Mouse (Mus musculus) right cerebral cortex, postnatal 10 days (tissue): ENCODE measurements around the gene Psmd14.

Source experiments
- DNase-seq, 2 experiments: peaks; one replicate each; pipeline ENCODE4 v3.0.0; 2021; ENCODE audit warnings: low spot score in 2 of 2

The Psmd14 gene

DNA sequence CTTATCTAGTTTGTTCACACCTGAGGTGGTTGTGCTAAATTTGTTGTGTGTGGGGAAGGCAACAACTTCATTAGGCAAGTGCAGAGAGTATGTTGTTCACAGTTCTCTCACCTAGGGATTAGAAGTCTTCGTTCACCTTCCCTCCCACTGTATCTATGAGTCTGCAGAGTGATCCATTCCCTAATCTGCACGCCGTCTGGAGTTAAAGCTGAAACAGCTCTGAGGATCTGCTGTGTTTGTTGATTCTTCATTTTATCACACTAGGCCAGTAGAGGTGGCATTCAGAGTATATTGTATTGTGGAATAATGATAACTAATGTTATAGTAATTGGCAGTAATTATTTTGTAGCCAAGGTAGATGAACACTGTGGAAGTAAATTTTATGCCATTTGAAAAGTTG lies 48.5 kb downstream of the Psmd14 start:
- DNase-seq = no peak

DNA sequence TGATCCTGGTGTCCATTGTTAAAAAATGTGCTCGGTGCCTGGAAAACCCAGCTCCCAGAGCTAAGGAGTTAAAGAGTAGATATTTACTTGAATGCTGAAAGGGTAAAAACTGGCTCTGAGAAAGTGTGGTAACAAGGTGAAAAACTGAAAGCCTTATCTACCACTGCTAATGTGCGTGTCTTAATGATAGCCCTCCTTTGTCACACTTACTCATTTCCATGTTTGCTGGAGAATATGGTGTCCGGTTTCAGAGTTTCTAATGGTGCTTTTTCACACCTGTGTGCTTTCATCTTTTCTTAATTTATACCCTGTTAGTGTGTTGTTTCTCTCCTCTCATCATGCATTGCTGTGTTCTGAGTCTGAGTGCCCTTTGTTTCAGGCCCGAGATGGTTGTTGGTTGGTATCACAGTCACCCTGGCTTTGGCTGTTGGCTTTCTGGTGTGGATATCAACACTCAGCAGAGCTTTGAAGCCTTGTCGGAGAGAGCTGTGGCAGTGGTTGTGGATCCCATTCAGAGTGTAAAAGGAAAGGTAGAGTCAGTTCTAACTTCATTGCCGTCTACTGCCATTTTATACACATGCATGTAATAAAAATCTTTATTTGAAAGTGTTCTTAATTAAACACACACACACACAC lies 53.1 kb downstream of the Psmd14 start:
- DNase-seq = no peak

DNA sequence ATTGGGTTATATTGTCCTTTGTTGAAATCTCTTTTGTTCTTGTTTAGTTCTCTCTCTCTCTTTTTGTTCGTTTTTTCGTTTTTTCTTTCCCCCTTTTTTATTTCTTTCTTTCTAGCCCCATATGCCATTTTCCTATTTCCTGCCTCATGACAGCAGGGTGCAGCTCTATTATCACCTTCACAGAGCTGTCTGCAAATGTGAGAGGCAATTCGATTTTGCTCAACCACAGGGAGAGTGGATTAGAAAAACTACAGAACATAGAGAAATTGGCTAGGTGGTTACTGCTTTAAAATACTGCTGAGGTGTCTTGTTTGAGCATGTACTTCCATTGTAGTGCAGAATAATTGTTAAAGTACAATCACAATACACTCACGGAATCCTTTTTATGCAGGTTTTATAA lies 54.0 kb downstream of the Psmd14 start:
- DNase-seq = no peak

DNA sequence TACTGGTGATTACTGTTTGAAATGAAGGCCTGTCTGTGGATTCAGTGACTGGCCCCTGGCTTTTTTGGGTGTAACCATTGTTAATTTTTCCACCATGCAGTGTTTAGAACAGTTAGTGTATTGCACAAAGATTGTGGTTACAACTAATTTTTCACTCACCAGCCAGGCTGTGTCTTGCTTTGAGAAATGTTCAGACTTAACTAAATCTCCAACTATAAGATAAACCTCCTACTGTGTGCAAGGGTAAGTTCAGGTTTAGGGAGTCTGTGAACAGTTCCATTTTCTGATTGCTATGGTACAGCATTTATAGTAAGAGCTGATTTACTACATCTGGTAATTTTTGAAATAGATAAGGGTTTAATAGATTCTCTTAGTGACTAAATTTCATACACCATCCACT lies 69.3 kb downstream of the Psmd14 start:
- no peak for DNase-seq

DNA sequence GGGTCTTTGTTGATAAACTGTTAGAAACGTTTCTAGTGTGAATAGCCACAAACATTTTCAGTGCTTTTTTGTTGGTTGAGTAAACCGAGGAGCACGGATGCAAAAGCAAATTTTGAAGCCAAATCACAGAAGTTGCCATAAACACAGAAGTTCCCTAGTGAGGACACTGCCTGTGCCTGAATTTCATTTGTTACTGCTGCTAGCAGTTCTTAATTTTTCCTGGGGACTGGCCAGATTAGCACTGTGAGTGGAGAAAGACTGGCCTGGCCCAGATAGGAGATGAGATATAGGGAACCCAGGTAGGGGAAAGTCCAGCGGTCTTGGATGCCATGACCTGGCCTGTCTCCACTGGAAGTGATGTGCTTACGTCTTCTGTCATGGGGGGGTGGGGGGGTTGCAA lies 83.5 kb downstream of the Psmd14 start:
- no peak for DNase-seq

DNA sequence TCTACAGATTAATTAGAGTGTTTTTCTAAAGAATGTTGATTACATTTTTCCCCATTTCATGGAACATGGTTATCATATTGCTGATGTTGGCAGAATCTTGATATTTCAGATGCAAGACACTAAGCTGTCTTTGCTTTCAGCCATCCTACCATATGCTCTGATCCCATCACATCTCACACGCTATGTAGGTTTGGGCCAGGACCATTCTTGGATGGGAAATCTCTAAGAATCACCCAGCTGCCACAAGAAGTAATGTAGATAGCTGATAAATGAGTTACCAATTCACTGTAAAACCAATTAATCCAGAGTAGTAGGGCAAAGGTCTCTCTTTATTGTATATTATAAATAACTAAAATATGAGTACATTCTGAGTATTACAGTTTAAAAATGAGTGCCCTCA lies 86.6 kb downstream of the Psmd14 start:
- DNase-seq = no peak

DNA sequence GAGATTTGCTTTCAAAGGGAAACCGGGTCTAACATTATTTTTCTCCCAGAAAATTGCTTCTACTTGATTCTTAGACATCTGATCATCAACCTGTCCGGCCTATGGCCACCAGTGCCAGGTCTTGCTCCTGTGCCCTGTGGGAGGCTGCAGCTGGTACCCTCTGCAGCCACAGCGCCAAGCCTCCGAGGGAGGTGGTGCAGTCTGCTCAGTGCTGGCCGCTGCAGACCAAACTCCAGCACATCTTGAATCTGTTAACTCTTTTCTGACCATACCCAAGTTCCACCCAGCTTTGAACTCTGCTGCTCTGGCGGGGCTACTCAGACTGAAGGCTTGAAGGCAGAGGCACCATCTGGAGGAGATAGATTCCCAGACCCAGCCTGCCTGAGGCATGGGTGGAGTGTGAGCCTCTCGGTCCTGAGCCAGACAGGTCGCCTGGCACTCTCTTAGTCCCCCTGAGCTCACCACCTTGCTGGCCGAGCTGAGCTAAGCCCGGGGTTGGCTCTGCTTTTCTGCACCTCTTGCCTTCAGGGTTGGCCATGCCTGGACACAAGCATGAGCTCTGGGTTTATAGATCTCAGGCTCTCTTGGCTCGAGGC lies 91.3 kb downstream of the Psmd14 start, which contains the start of gene Tbr1:
Gene Tbr1 (plus strand): TSS at position 275 of the 596 bp plus-strand sequence.
- peak; percentile 44 to 63 for DNase-seq

DNA sequence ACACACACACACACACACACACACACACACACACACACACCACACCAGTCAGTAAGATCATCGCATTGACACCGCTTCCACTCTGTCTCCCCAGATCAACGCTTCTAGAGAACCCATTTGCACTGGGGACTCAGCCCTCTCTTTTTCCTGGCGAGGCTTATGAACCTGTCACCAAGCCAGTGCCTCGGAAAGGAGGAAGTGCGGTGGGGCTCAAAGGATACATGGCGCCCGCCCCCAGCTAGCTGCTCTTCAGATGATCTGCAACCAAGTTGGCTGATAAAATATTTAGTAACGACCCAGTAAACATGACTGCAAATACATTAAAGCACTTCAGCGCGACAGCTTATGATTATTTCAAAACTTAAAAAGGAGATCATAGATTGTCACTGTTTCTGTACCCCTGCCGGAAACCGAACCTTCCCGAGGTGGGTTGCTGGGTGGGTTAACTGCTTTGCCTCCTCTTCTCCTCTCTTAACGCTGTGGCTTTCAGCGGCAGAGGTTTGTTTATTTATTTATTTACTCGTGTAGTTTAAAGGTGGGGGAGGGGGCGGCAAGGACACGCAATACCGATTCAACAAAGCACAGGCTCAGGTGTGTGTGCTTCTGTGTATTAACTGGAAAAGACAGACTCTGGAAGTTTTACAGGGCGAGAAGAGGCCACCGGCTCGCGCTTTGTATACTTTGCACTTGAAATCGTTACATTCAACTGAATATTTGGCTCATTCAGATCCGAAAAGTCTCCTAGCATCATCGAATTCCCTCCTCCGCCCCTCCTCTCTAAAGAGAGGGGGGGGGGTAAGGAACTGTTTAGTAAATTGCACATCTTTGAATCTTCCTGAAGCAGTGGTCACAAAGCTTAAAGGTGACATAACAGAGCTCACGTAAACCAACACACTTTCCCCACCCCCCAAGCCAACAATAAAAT lies 92.2 kb downstream of the Psmd14 start:
- DNase-seq = peak; percentile 60 to 70

DNA sequence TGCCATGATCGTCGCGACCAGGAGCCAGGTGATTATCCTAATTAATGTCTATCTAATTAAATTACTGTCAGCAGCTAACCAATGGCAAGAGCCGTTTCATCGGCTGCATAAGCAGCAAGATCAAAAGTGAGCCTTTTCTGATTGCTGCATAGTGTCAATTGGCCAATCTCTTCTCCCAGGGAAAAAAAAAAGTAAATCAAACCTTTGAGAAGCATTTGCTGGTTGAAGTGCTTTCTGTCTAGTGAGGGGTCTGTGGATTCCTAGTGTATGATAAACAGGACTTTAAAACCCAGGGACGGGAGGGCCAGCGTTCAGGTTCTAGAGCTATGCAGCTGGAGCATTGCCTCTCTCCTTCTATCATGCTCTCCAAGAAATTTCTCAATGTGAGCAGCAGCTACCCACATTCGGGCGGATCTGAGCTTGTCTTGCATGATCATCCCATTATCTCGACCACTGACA lies 92.9 kb downstream of the Psmd14 start:
- peak; percentile 76 to 87 for DNase-seq

DNA sequence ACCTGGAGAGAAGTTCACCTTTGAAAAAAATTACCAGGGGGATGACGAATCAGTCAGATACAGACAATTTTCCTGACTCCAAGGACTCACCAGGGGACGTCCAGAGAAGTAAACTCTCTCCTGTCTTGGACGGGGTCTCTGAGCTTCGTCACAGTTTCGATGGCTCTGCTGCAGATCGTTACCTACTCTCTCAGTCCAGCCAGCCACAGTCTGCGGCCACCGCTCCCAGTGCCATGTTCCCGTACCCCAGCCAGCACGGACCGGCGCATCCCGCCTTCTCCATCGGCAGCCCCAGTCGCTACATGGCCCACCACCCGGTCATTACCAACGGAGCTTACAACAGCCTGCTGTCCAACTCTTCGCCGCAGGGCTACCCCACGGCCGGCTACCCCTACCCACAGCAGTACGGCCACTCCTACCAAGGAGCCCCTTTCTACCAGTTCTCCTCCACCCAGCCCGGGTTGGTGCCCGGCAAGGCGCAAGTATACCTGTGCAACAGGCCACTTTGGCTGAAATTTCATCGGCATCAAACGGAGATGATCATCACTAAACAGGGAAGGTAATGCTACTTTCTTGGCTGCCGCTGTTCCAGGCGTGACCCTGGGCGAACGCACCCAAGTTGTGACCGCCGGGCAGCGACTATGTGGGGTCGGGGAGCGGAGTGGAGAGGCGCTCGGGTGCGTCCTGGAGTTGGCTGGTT lies 93.5 kb downstream of the Psmd14 start:
- peak; percentile 52 to 56 for DNase-seq

DNA sequence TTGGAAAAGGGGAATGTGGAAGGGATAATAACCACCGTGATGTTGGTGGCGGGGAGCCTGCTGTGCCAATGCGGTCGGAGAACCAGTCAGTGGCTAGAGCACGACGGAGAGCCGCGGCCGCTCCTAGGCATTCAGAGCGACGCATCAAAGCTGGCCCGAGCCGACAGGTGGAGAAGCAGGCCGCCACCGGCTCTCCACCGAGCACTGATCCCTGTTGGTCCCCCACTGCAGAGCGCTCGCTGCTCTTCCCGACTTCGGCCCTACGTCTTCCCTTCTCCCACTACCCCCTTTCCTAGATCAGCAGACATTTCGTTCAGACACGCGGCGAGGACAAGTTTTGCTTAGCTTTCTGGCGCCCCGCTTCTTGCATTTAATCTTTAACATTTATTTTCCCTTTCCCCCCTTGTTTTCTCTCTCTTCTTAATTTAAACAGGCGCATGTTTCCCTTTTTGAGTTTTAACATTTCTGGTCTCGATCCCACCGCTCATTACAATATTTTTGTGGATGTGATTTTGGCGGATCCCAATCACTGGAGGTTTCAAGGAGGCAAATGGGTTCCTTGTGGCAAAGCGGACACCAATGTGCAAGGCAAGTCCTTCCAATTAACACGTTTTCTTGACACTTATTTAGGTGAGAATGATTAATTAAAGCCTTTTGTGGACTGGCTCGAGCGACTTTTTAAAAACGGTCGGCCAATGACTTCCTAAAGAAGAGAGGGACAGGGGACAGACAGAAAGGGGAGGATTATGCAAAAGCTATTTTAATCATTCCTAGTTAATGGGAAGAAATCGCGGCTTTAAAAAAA lies 94.2 kb downstream of the Psmd14 start:
- DNase-seq = peak in 1 of 2 experiments; percentile 47

DNA sequence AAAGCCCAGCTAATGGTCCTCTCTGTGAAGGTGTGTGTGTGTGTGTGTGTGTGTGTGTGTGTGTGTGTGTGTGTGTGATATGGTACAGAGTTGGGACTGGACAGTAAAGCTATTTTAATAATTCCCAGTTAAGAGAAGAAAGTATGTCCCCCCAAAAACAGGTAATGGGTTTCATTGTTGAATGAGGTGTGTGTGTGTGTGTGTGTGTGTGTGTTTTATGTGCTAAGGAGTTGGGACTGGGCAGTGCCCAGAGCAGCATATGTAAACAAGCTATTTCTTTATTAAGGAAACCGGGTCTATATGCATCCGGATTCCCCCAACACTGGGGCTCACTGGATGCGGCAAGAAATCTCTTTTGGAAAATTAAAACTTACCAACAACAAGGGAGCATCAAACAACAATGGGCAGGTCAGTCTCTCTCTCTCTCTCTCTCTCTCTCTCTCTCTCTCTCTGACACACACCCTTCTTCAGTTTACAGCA lies 94.9 kb downstream of the Psmd14 start:
- DNase-seq = no peak

DNA sequence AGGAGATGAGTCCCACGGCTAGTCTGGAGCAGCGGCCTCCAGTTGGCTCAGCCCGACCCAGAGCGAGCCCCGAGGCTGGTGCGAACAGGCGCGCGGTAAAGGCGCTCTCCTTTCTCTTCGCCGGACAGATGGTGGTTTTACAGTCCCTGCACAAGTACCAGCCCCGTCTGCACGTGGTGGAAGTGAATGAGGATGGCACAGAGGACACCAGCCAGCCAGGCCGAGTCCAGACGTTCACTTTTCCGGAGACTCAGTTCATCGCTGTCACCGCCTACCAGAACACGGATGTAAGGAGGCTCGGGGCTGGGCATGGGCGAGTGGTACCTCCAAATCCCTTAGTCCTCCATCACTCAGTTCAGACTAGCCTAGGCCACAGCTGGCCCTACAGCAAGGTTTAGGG lies 95.7 kb downstream of the Psmd14 start:
- peak; percentile 37 to 57 for DNase-seq

DNA sequence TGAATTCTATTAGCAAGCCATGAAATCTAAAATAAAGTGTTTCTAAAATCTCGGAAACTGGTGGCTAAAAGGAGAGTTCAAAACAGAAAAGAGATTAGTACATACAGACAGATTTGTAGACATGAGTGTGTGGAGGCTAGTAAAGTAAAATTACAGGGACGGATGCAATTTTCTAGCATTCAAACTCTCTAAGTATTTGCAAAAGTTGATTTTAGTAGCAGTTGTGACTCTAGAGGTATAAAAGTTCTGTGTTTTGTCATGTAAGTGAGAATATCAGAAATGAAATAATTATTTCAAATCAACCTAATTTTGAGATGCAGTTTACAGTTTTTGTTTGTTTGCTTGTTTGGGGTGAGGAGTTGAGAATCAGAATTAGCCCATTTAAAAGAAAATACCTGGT lies 96.3 kb downstream of the Psmd14 start:
- no peak for DNase-seq

DNA sequence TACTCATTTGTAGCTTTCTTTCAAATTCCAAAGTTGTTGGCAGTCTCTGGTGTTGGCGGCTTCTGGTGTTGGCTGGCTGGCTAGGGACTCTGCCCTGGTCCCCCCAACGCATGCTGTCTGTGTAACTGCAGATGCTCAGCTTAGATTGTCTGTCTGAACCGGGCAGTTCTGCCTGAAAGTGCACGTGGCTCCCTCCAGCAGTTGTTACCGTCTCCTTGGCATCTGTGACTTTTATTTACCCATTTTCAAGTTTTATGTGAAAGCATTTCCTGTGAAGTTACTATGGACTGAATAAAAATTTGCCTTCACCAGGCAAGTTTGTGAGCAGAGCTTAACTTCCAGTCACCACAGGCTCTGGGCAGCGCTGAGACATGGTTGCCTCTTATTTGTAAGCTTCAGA lies 97.3 kb downstream of the Psmd14 start:
- DNase-seq = peak; percentile 30 to 47

DNA sequence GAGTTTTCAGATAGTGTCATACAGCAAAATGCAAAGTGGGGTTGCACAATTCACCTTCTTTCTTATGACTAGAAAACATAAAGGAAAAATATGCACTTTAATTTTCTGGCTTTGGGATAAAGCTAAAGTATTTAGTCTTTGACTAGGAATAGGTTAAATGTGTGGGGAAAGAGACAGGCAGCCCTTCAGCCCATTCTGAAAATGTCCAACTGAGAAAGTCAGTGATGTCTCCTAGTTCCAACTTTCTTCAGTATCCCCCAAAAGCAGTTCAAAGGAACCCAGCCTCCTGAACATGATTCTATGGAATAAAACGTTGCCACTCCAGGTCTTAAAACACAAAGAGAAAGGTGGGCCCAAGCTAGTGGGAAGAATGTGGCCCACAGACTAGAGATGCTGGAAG lies 97.9 kb downstream of the Psmd14 start:
- no peak for DNase-seq

DNA sequence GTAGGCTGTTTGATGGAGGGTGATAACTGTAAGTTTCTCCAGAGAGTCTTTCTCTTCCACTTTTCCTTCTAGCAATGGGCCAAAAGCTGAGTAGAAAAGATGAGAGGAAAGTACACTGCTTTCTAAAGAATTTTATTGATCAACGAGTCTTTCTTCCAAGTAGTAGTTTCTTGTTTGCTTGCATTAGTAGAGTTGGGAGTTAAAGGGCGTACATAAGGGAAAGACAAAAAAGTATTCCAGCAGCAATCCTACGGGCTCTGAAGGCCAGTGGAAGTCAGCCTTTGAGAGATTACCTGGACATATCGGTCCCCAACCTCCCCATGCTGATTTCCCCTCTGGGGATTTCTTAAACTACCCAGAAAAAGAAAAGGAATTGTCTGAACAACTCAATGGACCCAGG lies 99.3 kb downstream of the Psmd14 start:
- DNase-seq = no peak

DNA sequence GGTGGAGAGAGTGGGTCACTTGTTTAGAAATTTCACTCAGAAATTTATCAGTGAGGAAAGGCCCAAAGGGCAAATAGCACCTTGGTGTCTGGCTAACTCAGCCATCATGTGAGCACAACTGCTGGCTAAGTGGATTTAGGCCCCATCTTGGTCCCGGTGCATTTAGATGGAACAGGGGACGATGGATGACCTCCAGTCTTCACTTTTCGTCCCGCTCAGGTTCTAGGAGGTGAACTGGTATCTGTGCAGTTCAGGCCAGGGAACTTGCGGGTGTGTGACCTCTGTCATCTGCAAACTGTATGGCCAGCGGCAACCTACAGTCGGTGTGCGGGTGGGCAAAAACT lies 99.6 kb downstream of the Psmd14 start:
- no peak for DNase-seq

DNA sequence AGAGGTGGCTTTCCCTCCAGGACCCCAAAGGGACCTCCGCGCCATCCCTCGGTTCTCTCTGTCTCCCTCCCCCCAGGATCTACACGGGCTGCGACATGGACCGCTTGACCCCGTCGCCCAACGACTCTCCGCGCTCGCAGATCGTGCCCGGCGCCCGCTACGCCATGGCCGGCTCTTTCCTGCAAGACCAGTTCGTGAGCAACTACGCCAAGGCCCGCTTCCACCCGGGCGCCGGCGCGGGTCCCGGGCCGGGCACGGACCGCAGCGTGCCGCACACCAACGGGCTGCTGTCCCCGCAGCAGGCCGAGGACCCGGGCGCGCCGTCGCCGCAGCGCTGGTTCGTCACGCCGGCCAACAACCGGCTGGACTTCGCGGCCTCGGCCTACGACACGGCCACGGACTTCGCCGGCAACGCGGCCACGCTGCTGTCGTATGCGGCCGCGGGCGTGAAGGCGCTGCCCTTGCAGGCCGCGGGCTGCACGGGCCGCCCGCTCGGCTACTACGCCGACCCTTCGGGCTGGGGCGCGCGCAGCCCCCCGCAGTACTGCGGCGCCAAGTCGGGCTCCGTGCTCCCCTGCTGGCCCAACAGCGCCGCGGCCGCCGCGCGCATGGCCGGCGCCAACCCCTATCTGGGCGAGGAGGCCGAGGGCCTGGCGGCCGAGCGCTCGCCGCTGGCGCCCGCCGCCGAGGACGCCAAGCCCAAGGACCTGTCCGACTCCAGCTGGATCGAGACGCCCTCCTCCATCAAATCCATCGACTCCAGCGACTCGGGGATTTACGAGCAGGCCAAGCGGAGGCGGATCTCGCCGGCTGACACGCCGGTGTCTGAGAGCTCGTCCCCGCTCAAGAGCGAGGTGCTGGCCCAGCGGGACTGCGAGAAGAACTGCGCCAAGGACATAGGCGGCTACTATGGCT lies 100.3 kb downstream of the Psmd14 start:
- DNase-seq = peak; percentile 38 to 48

DNA sequence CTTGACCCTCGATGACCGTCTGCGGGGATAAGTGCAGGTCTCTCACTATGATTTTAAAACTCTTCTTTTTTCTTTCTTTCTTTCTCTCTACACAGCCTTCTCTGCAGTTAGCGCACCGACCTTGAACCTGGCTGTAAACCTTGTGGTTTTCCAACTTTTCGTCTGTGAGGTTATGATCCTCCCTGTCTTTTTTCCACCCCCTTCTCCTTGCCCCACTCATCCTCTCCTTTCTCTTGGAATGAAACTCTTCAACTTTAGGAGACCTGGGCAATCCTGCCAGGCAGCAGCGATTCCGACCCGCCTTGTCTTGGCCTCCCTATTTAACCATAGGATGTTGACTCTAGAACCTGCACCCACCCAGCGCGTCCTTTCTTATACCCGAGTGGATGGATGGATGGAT lies 101.0 kb downstream of the Psmd14 start:
- peak in 1 of 2 experiments; percentile 37 for DNase-seq
